Mouse (Mus musculus): ENCODE results near the gene Nr6a1. TPM values are rescaled to one million over a fixed set of nuclear protein-coding genes. Genes with fewer than 3 reads are reported as not detected.

Gene Nr6a1
- polyA plus RNA-seq, 1 experiment, result 4.3 TPM

DNA sequence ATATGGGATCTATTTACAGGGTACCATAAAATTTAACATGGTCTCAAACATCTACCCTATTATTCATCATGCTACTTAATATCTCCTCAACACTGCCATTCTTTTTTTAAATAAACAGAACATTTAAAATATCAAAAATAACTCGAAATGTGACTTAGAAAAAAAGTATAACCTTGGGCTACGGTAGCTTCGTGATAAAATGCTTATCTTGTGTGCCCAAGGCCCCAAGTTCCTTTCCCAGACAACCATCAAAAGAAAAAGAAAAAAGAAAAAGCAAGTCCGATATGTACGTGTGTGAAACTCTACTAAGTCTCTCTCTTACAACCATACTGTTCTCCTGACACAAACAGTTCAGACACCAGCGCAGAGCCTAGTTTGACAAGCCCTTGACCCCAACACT, 92.0 kb downstream of the Nr6a1 start:
- Histone ChIP-seq H3K4me3 (replicated peaks; ENCODE audit: control insufficient read depth, low read depth, low read length) (no peak overlapping the region), H3K27ac (ENCODE audit: control insufficient read depth, insufficient read depth, low read depth, low read length, poor library complexity) (no peak overlapping the region), H3K4me1 (ENCODE audit: control insufficient read depth, insufficient read depth, low read length) (no peaks in the 10 kb centered on the region)
- 64% methylated on average over 6 of the region's 6 CpGs for WGBS
- TF ChIP-seq CTCF (IDR thresholded peaks at IDR 0.05; ENCODE audit: control insufficient read depth, insufficient read depth, low read length) (no peak), POLR2A (IDR thresholded peaks at IDR 0.05; ENCODE audit: borderline replicate concordance, control insufficient read depth, low read depth, low read length) (no peak)

- H3K27ac ChIP-seq (ENCODE audit: control insufficient read depth, insufficient read depth, low read depth, low read length, poor library complexity), result no peak overlapping the region
- H3K4me1 ChIP-seq (ENCODE audit: control insufficient read depth, insufficient read depth, low read length), result no peaks in the 10 kb centered on the region
- no peak overlapping the region for H3K4me3 ChIP-seq (replicated peaks; ENCODE audit: control insufficient read depth, low read depth, low read length)
- TF ChIP-seq POLR2A (IDR thresholded peaks at IDR 0.05; ENCODE audit: borderline replicate concordance, control insufficient read depth, low read depth, low read length) (no peak), CTCF (IDR thresholded peaks at IDR 0.05; ENCODE audit: control insufficient read depth, insufficient read depth, low read length) (no peak)
These were observed 95.5 kb downstream of the Nr6a1 start for GRCm38 (mm10) chr2:38831976-38832375.

GRCm38 (mm10) chr2:38829521-38829920, 98.0 kb downstream of the Nr6a1 start:
- WGBS, result 82% methylated on average over 1 of the region's 1 CpGs
- Histone ChIP-seq H3K4me3 (replicated peaks; ENCODE audit: control insufficient read depth, low read depth, low read length) (no peak overlapping the region), H3K27ac (ENCODE audit: control insufficient read depth, insufficient read depth, low read depth, low read length, poor library complexity) (no peak overlapping the region), H3K4me1 (ENCODE audit: control insufficient read depth, insufficient read depth, low read length) (no peaks in the 10 kb centered on the region)
- TF ChIP-seq CTCF (IDR thresholded peaks at IDR 0.05; ENCODE audit: control insufficient read depth, insufficient read depth, low read length) (no peak), POLR2A (IDR thresholded peaks at IDR 0.05; ENCODE audit: borderline replicate concordance, control insufficient read depth, low read depth, low read length) (no peak)

DNA sequence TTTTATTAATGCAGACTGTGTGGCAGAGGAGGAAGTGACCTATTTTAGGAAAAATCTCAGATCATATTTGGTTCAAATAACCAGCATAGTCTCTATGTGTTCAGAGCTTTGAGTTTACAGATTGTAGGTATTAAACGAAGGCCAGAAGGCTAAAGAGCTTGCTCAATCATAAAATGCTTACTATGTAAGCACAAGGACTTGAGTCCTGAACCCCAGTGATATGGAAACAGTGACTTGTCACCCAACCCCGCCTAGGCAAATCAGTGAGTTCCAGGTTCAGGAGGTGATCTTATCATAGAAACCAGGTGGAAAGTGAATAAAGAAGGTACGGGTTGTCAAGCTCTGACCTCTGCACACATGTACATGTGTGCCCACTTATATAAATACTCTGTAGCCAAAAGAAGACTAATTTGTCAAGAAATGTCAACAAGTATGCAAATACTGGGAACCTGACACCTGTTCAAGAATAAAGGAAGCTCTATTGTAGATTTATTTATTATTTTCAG, 99.6 kb downstream of the Nr6a1 start:
- Histone ChIP-seq H3K27ac (ENCODE audit: control insufficient read depth, insufficient read depth, low read depth, low read length, poor library complexity) (no peak overlapping the region), H3K4me1 (ENCODE audit: control insufficient read depth, insufficient read depth, low read length) (no peaks in the 10 kb centered on the region; the same call in none of the 2 replicates), H3K4me3 (replicated peaks; ENCODE audit: control insufficient read depth, low read depth, low read length) (no peak overlapping the region)
- TF ChIP-seq CTCF (IDR thresholded peaks at IDR 0.05; ENCODE audit: control insufficient read depth, insufficient read depth, low read length) (no peak), POLR2A (IDR thresholded peaks at IDR 0.05; ENCODE audit: borderline replicate concordance, control insufficient read depth, low read depth, low read length) (no peak)
- WGBS, result 58% methylated on average over 3 of the region's 3 CpGs

DNA sequence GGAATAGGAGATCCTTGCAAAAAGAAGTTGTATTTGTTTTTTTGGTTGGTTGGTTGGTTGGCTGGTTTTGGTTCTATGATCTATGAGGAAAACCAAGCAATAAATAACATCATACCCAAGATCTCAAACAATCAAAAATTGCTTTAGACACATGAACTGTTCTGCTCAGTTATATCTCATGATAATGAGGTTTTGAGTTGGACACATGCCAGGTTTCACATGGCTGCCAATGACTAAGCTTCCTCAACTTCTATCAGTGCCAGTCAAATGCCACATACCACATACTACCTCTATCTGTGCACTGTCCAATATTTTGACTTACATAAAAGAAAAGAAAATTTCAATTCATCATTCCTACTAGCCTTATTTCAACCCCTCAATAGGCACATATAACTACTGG, 101.3 kb downstream of the Nr6a1 start:
- TF ChIP-seq CTCF (IDR thresholded peaks at IDR 0.05; ENCODE audit: control insufficient read depth, insufficient read depth, low read length) (no peak), POLR2A (IDR thresholded peaks at IDR 0.05; ENCODE audit: borderline replicate concordance, control insufficient read depth, low read depth, low read length) (no peak)
- H3K27ac ChIP-seq (ENCODE audit: control insufficient read depth, insufficient read depth, low read depth, low read length, poor library complexity), result no peak overlapping the region
- H3K4me3 ChIP-seq (replicated peaks; ENCODE audit: control insufficient read depth, low read depth, low read length), result no peak overlapping the region
- no peaks in the 10 kb centered on the region; the same call in none of the 2 replicates for H3K4me1 ChIP-seq (ENCODE audit: control insufficient read depth, insufficient read depth, low read length)

DNA sequence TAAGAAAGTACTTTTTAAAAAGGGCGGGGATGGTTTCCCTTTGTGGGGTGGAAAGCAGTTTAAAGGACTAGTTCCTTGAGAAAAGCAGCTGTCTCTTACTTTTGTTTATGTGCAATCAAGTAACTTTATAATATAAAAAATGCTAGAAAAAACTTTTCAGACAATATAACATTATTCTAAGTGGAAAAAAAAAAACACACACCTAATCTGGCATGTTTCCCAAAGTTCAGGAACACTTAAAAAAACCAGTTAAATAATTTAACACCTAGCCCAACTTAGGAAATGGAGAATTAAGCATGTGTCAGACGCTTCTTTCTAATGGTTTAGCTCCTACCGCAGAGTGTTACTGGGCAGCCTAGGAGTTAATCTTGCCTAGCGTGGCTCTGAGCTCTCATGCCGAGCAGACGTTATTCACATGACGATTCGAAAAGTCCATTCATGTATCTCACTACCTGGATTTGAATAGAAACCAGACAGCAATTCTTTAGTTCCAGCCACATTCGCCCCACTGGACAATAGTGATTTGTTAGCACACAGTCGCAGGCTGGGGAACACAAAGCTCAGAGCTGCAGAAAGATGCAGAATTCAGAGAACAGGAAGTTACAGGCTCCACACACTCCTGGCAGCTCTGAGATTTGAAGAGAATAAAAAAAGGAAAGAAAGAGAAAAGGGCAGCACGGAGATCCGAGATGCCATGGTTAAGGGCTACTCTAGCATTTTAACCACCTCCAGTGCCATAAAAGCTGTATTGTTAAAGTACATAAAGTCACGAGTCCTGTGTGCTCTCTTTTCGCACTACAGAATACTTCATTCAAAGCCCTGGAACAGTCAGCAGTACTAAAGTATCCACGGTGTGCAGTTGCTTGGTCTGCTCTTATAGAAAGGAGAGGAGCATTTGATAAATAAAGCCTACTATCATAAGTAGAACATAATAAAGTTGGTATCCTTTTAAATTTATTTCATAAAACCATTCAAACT, 102.4 kb downstream of the Nr6a1 start:
- Histone ChIP-seq H3K4me3 (replicated peaks; ENCODE audit: control insufficient read depth, low read depth, low read length) (peak overlapping the region; percentile 17), H3K27ac (ENCODE audit: control insufficient read depth, insufficient read depth, low read depth, low read length, poor library complexity) (no peak overlapping the region), H3K4me1 (ENCODE audit: control insufficient read depth, insufficient read depth, low read length) (no peaks in the 10 kb centered on the region; the same call in none of the 2 replicates)
- TF ChIP-seq POLR2A (IDR thresholded peaks at IDR 0.05; ENCODE audit: borderline replicate concordance, control insufficient read depth, low read depth, low read length) (no peak), CTCF (IDR thresholded peaks at IDR 0.05; ENCODE audit: control insufficient read depth, insufficient read depth, low read length) (no peak)
- 3% methylated on average over 15 of the region's 15 CpGs for WGBS

- no peak for TF ChIP-seq CTCF (IDR thresholded peaks at IDR 0.05; ENCODE audit: control insufficient read depth, insufficient read depth, low read length)
- TF ChIP-seq POLR2A (IDR thresholded peaks at IDR 0.05; ENCODE audit: borderline replicate concordance, control insufficient read depth, low read depth, low read length), result no peak
- Histone ChIP-seq H3K4me1 (ENCODE audit: control insufficient read depth, insufficient read depth, low read length) (no peaks in the 10 kb centered on the region; the same call in none of the 2 replicates), H3K27ac (ENCODE audit: control insufficient read depth, insufficient read depth, low read depth, low read length, poor library complexity) (peak overlapping the region; percentile 76), H3K4me3 (replicated peaks; ENCODE audit: control insufficient read depth, low read depth, low read length) (peak overlapping the region; percentile 67)
- under 1% methylated on average over 12 of the region's 12 CpGs for WGBS
These were observed 103.4 kb downstream of the Nr6a1 start for GRCm38 (mm10) chr2:38823912-38824583.

- no peak for TF ChIP-seq POLR2A (IDR thresholded peaks at IDR 0.05; ENCODE audit: borderline replicate concordance, control insufficient read depth, low read depth, low read length)
- TF ChIP-seq CTCF (IDR thresholded peaks at IDR 0.05; ENCODE audit: control insufficient read depth, insufficient read depth, low read length), result no peak
- WGBS, result 1% methylated on average over 8 of the region's 8 CpGs
- no peak overlapping the region for H3K27ac ChIP-seq (ENCODE audit: control insufficient read depth, insufficient read depth, low read depth, low read length, poor library complexity)
These were observed 104.1 kb downstream of the Nr6a1 start for GRCm38 (mm10) chr2:38823406-38823805.

More at GRCm38 (mm10) chr2:38823406-38823805, 104.1 kb downstream of the Nr6a1 start:
- no peak overlapping the region for H3K4me3 ChIP-seq (replicated peaks; ENCODE audit: control insufficient read depth, low read depth, low read length)
- no peaks in the 10 kb centered on the region; the same call in none of the 2 replicates for H3K4me1 ChIP-seq (ENCODE audit: control insufficient read depth, insufficient read depth, low read length)
